Mouse (Mus musculus) liver, postnatal 0 days (tissue): ENCODE data around the gene Psmd14. TPM values are rescaled to one million over a fixed set of nuclear protein-coding genes. Genes with fewer than 3 reads are reported as not detected.

Experiments used
- ATAC-seq: fragments of 200-750 bp; cut with Nextera tagmentation; 2 replicates; pipeline ENCODE4 v1.8.0; 2017; ENCODE audit warnings: mild to moderate bottlenecking, moderate library complexity
- DNase-seq: peaks from one replicate; pipeline ENCODE4 v3.0.0-alpha.2; 2016
- H3K27ac ChIP-seq: fragments of 300-500 bp; sonication (generic); 2 replicates; pipeline ENCODE4 v1.5.1; 2014; ENCODE audit warnings: antibody characterized with exemption, moderate library complexity, mild to moderate bottlenecking, low read depth
- H3K27me3 ChIP-seq: fragments of 300-500 bp; sonication (generic); 2 replicates; pipeline ENCODE4 v1.6.1; 2014; ENCODE audit warnings: low read length, control low read depth, mixed read lengths; ENCODE audit not compliant: insufficient read depth
- H3K36me3 ChIP-seq: fragments of 300-500 bp; sonication (generic); replicated peaks from 2 replicates; pipeline ENCODE4 v1.6.1; 2014; ENCODE audit warnings: mild to moderate bottlenecking, control low read depth, low read length, moderate library complexity, mixed read lengths; ENCODE audit not compliant: insufficient read depth
- H3K4me1 ChIP-seq: fragments of 300-500 bp; sonication (generic); 2 replicates; pipeline ENCODE4 v1.6.1; 2014; ENCODE audit warnings: antibody characterized with exemption, mild to moderate bottlenecking, control low read depth; ENCODE audit not compliant: insufficient read depth
- H3K4me2 ChIP-seq: fragments of 300-500 bp; sonication (generic); 2 replicates; pipeline ENCODE4 v1.6.1; 2014; ENCODE audit warnings: low read depth, mild to moderate bottlenecking, low read length, moderate library complexity, mixed read lengths
- H3K4me3 ChIP-seq: fragments of 300-500 bp; sonication (generic); 2 replicates; pipeline ENCODE4 v1.5.1; 2014; ENCODE audit warnings: low read depth, low read length
- H3K9ac ChIP-seq: fragments of 300-500 bp; sonication (generic); replicated peaks from 2 replicates; pipeline ENCODE4 v1.6.1; 2014; ENCODE audit warnings: mild to moderate bottlenecking, moderate library complexity
- H3K9me3 ChIP-seq: fragments of 300-500 bp; sonication (generic); 2 replicates; pipeline ENCODE4 v1.6.1; 2016; ENCODE audit warnings: mild to moderate bottlenecking, control low read depth, low read length, mixed read lengths
- CTCF ChIP-seq: sonication (generic); IDR thresholded peaks from 2 replicates; pipeline ENCODE4 v1.5.1; 2016; ENCODE audit warnings: antibody characterized with exemption, low read depth
- EP300 ChIP-seq: IDR thresholded peaks from 2 replicates; pipeline ENCODE4 v1.6.1; 2016; ENCODE audit warnings: antibody characterized with exemption, low read depth, mild to moderate bottlenecking
- WGBS: fragments of 180-500 bp; shearing (Covaris S2); extraction: QIAGEN DNeasy Blood & Tissue Kit; methylation state at CpG from one replicate; pipeline ENCODE4 v1.1.7; 2014; ENCODE audit not compliant: insufficient replicate concordance; 5-methylcytosine and 5-hydroxymethylcytosine counted together
- polyA plus RNA-seq: library from polyadenylated mRNA; unstranded; fragments of >200 nt; fragmentation: Nextera tagmentation; extraction: Ambion mirVana; gene quantifications from 2 replicates; pipeline ENCODE4 v1.2.1, GENCODE M21; 2015

Psmd14 gene
- polyA plus RNA-seq, 1 experiment from 2014 or later: 83.4 TPM

DNA sequence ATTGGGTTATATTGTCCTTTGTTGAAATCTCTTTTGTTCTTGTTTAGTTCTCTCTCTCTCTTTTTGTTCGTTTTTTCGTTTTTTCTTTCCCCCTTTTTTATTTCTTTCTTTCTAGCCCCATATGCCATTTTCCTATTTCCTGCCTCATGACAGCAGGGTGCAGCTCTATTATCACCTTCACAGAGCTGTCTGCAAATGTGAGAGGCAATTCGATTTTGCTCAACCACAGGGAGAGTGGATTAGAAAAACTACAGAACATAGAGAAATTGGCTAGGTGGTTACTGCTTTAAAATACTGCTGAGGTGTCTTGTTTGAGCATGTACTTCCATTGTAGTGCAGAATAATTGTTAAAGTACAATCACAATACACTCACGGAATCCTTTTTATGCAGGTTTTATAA lies 54.0 kb downstream of the Psmd14 start:
- Histone ChIP-seq H3K9me3 (no peaks in the 10 kb centered on the region), H3K4me2 (no peak overlapping the region), H3K36me3 (peaks cover 12% of the 10 kb centered on the region), H3K27me3 (no peaks in the 10 kb centered on the region), H3K27ac (no peak overlapping the region), H3K9ac (no peak overlapping the region), H3K4me1 (no peaks in the 10 kb centered on the region), H3K4me3 (no peak overlapping the region)
- WGBS: 76% methylated on average over 4 of the region's 4 CpGs
- TF ChIP-seq CTCF (no peak), EP300 (no peak)
- ATAC-seq (no peak), DNase-seq (no peak)

- TF ChIP-seq EP300: no peak
- no peak overlapping the region for H3K4me3 ChIP-seq
- H3K36me3 ChIP-seq: peaks cover 19% of the 10 kb centered on the region
- H3K9ac ChIP-seq: no peak overlapping the region
- H3K27ac ChIP-seq: no peak overlapping the region
- ATAC-seq (no peak), DNase-seq (no peak)
- H3K4me1 ChIP-seq: no peaks in the 10 kb centered on the region
- no peak overlapping the region for H3K4me2 ChIP-seq
- H3K27me3 ChIP-seq: no peaks in the 10 kb centered on the region
- no peaks in the 10 kb centered on the region for H3K9me3 ChIP-seq
These were observed 69.3 kb downstream of the Psmd14 start for GRCm38 (mm10) chr2:61780794-61781193.

- H3K4me2 ChIP-seq: no peak overlapping the region
- whole genome bisulfite sequencing: 78% methylated on average over 5 of the region's 5 CpGs
- H3K4me3 ChIP-seq: no peak overlapping the region
- no peak for DNase-seq
- H3K9me3 ChIP-seq: no peaks in the 10 kb centered on the region
- no peak for ATAC-seq
- H3K36me3 ChIP-seq: 0 out of 2 replicates have a peak, but pooled peaks cover 4% of the 10 kb centered on the region
- no peak overlapping the region for H3K9ac ChIP-seq
- TF ChIP-seq CTCF (no peak), EP300 (no peak)
- no peak overlapping the region for H3K27ac ChIP-seq
- no peaks in the 10 kb centered on the region for H3K27me3 ChIP-seq
- H3K4me1 ChIP-seq: no peaks in the 10 kb centered on the region
These were observed 83.5 kb downstream of the Psmd14 start for GRCm38 (mm10) chr2:61794960-61795359.

GRCm38 (mm10) chr2:61798048-61798447 lies 86.6 kb downstream of the Psmd14 start:
- WGBS: 93% methylated on average over 1 of the region's 1 CpGs
- Histone ChIP-seq H3K36me3 (peaks cover 5% of the 10 kb centered on the region; the same call in 1 of the 2 replicates), H3K4me3 (no peak overlapping the region), H3K9me3 (no peaks in the 10 kb centered on the region), H3K4me2 (no peak overlapping the region), H3K4me1 (no peaks in the 10 kb centered on the region), H3K9ac (no peak overlapping the region), H3K27me3 (peaks cover 6% of the 10 kb centered on the region; the same call in 1 of the 2 replicates), H3K27ac (no peak overlapping the region)
- DNase-seq (no peak), ATAC-seq (no peak)
- TF ChIP-seq CTCF (no peak), EP300 (no peak)

DNA sequence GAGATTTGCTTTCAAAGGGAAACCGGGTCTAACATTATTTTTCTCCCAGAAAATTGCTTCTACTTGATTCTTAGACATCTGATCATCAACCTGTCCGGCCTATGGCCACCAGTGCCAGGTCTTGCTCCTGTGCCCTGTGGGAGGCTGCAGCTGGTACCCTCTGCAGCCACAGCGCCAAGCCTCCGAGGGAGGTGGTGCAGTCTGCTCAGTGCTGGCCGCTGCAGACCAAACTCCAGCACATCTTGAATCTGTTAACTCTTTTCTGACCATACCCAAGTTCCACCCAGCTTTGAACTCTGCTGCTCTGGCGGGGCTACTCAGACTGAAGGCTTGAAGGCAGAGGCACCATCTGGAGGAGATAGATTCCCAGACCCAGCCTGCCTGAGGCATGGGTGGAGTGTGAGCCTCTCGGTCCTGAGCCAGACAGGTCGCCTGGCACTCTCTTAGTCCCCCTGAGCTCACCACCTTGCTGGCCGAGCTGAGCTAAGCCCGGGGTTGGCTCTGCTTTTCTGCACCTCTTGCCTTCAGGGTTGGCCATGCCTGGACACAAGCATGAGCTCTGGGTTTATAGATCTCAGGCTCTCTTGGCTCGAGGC lies 91.3 kb downstream of the Psmd14 start, which contains the start of gene Tbr1:
TSS of gene Tbr1 (plus strand) at position 275 of the 596 bp plus-strand sequence.
- TF ChIP-seq EP300 (no peak), CTCF (no peak)
- Histone ChIP-seq H3K36me3 (peaks cover 5% of the 10 kb centered on the region; the same call in 1 of the 2 replicates), H3K27me3 (peaks cover 52% of the 10 kb centered on the region), H3K9ac (no peak within 1 kb of the TSS), H3K9me3 (no peaks in the 10 kb centered on the region), H3K27ac (no peak within 1 kb of the TSS), H3K4me3 (0 out of 2 replicates have a peak within 1 kb of the TSS, but pooled peaks have one; percentile 0), H3K4me2 (peak within 1 kb of the TSS; percentile 13), H3K4me1 (0 out of 2 replicates have a peak, but pooled peaks cover 3% of the 10 kb centered on the region)
- 17% methylated on average over 11 of the region's 11 CpGs for WGBS
- ATAC-seq: no peak
- no peak for DNase-seq

- Histone ChIP-seq H3K27ac (no peak overlapping the region), H3K4me2 (peak overlapping the region; percentile 13), H3K4me3 (0 out of 2 replicates have a peak overlapping the region, but pooled peaks have one; percentile 0), H3K36me3 (peaks cover 2% of the 10 kb centered on the region; the same call in 1 of the 2 replicates), H3K9ac (no peak overlapping the region), H3K27me3 (peaks cover 61% of the 10 kb centered on the region), H3K9me3 (no peaks in the 10 kb centered on the region), H3K4me1 (0 out of 2 replicates have a peak, but pooled peaks cover 3% of the 10 kb centered on the region)
- DNase-seq (no peak), ATAC-seq (no peak)
- TF ChIP-seq EP300: no peak
- no peak for TF ChIP-seq CTCF
- WGBS: 3% methylated on average over 28 of the region's 29 CpGs
These were observed 92.2 kb downstream of the Psmd14 start for GRCm38 (mm10) chr2:61803443-61804367.
